Mouse (Mus musculus) stomach, embryonic 14.5 days (tissue): Measurements from ENCODE around the gene Gm29427. TPM values are rescaled to one million over a fixed set of nuclear protein-coding genes. Genes with fewer than 3 reads are reported as not detected.

ENCODE experiments used
- ATAC-seq: fragments of 200-750 bp; cut with Nextera tagmentation; 2 replicates; pipeline ENCODE4 v1.8.0; 2017; ENCODE audit warnings: low read depth, moderate TSS enrichment; ENCODE audit not compliant: insufficient number of reproducible peaks, insufficient read depth, low FRiP score
- H3K27ac ChIP-seq: fragments of 300-500 bp; sonication (generic); 2 replicates; pipeline ENCODE4 v1.5.1; 2014; ENCODE audit warnings: mild to moderate bottlenecking, low read length, moderate library complexity, mixed read lengths
- H3K27me3 ChIP-seq: fragments of 300-500 bp; sonication (generic); 2 replicates; pipeline ENCODE4 v1.6.1; 2014; ENCODE audit warnings: low read length, control low read depth, mixed read lengths; ENCODE audit not compliant: control insufficient read depth, insufficient read depth
- H3K36me3 ChIP-seq: fragments of 300-500 bp; sonication (generic); 2 replicates; pipeline ENCODE4 v1.6.1; 2014; ENCODE audit warnings: mild to moderate bottlenecking, control low read depth, low read length, moderate library complexity, mixed read lengths; ENCODE audit not compliant: control insufficient read depth, insufficient read depth
- H3K4me1 ChIP-seq: fragments of 300-500 bp; sonication (generic); 2 replicates; pipeline ENCODE4 v1.6.1; 2014; ENCODE audit warnings: low read length, control low read depth, mixed read lengths; ENCODE audit not compliant: control insufficient read depth, insufficient read depth
- H3K4me2 ChIP-seq: fragments of 300-500 bp; sonication (generic); replicated peaks from 2 replicates; pipeline ENCODE4 v1.6.1; 2014; ENCODE audit warnings: low read depth, low read length, control low read depth
- H3K4me3 ChIP-seq: fragments of 300-500 bp; sonication (generic); 2 replicates; pipeline ENCODE4 v1.5.1; 2014; ENCODE audit warnings: low read depth, low read length, control low read depth
- H3K9ac ChIP-seq: fragments of 300-500 bp; sonication (generic); replicated peaks from 2 replicates; pipeline ENCODE4 v1.6.1; 2014; ENCODE audit warnings: low read depth, mild to moderate bottlenecking, control low read depth, low read length, moderate library complexity, mixed read lengths
- H3K9me3 ChIP-seq: fragments of 300-500 bp; sonication (generic); 2 replicates; pipeline ENCODE4 v1.6.1; 2016; ENCODE audit warnings: low read depth, low read length, control low read depth; ENCODE audit not compliant: control insufficient read depth
- WGBS: fragments of 180-500 bp; shearing (Covaris S2); extraction: QIAGEN DNeasy Blood & Tissue Kit; methylation state at CpG from one replicate; pipeline ENCODE4 v1.1.7; 2014; 5-methylcytosine and 5-hydroxymethylcytosine counted together
- polyA plus RNA-seq: library from polyadenylated mRNA; unstranded; fragments of >200 nt; fragmentation: Nextera tagmentation; extraction: Ambion mirVana; gene quantifications from 2 replicates; pipeline ENCODE4 v1.2.1, GENCODE M21; 2014

Gene Gm29427
- polyA plus RNA-seq, 1 experiment from 2014 or later: not detected

DNA sequence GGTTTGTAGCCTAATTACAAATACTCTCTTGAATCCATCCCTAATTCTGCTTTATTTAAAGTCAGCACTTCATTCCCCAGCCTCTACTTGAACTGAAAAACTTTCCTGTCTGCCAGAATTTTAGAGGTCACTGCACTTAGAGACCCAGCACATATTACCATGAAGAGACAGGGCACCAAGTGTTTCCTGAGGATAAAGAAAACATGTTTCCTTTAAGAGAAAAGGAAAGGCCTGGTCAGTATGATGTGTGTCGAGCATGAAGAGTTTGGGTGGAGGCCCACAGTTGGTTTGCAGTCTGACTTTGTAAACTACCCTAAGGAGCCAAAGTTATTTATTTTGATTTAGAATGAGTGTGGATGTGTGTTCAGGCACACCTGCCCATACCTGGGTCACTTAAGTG lies 12.5 kb upstream of the Gm29427 start:
- H3K9me3 ChIP-seq: no peaks in the 10 kb centered on the region
- no peaks in the 10 kb centered on the region for H3K36me3 ChIP-seq
- H3K27me3 ChIP-seq: no peaks in the 10 kb centered on the region
- H3K9ac ChIP-seq: no peak overlapping the region
- WGBS: 64% methylated on average over 1 of the region's 1 CpGs
- ATAC-seq: no peak
- no peak overlapping the region for H3K4me3 ChIP-seq
- no peaks in the 10 kb centered on the region for H3K4me1 ChIP-seq
- no peak overlapping the region for H3K4me2 ChIP-seq
- H3K27ac ChIP-seq: no peak overlapping the region

DNA sequence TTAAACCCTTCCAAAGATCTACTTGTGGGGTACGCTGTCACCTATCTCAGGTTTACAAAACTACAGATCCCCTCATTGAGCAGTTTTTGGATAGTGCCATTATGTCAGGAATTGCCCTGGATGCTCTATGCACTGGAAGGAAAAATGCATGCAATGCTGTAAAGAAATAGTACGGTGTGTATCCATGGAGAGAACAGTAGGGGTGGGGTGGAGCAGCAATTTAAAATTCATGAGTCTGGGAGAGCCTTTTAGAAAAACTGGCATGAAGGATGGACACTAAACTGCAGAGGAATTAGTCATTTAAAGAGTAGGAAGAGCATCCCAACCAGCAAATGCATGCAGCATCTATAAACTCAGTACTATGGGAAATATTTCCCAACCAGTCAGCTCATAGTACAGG lies 10.8 kb upstream of the Gm29427 start:
- WGBS: 93% methylated on average over 2 of the region's 2 CpGs
- Histone ChIP-seq H3K4me1 (no peaks in the 10 kb centered on the region), H3K27ac (no peak overlapping the region), H3K9me3 (no peaks in the 10 kb centered on the region), H3K4me3 (no peak overlapping the region), H3K4me2 (no peak overlapping the region), H3K27me3 (no peaks in the 10 kb centered on the region), H3K36me3 (no peaks in the 10 kb centered on the region), H3K9ac (no peak overlapping the region)
- ATAC-seq: no peak

DNA sequence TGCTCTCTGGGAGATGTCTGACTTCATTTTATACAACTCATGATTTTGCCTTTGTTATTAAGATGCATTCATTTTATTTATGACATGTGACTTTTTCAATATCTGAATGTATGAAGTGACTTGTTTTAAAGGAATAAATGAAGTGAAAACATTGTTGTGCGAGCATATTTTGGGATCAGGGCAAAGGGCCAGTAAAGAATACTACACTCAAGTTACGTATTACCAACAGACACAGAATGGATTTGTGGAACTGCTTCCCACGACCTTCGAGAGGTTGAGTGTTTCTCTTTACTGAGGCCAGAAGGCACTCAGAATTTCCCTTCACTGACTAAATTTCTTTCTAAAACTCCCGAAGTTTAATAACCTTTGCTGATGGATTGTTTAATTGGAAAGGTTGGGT lies 8.6 kb upstream of the Gm29427 start:
- no peak overlapping the region for H3K4me3 ChIP-seq
- 89% methylated on average over 5 of the region's 5 CpGs for WGBS
- no peak for ATAC-seq
- no peak overlapping the region for H3K9ac ChIP-seq
- no peaks in the 10 kb centered on the region for H3K27me3 ChIP-seq
- H3K4me1 ChIP-seq: no peaks in the 10 kb centered on the region; the same call in 1 of the 2 replicates
- no peak overlapping the region for H3K27ac ChIP-seq
- no peak overlapping the region for H3K4me2 ChIP-seq
- no peaks in the 10 kb centered on the region for H3K36me3 ChIP-seq
- H3K9me3 ChIP-seq: no peaks in the 10 kb centered on the region

DNA sequence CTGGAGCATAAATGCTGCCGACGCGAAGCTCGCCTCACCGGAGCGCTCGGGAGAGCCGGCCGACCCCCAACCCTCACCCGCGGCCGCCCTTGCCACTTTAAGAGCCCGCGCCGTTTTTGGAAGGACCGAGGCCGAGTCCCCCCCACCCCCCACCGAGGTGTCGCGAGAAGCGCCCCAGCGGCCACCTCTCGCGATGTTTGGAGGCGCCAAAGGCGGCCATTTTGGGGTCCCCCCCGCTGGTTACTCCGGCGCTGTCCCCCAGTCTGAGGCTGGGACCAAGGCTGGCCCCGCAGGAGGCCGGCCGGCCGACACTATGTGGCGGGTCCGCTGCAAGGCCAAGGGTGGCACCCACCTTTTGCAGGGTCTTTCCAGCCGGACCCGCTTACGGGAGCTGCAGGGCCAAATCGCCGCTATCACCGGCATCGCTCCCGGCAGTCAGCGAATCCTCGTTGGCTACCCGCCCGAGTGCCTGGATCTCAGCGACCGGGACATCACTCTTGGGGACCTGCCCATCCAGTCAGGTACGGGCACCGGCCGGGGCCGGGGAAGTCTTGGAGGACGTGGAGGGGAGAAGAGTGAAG lies 1.8 kb upstream of the Gm29427 start, which contains the start of gene Yod1:
Yod1 (plus strand) TSS at position 37 of the 581 bp plus-strand sequence.
- Histone ChIP-seq H3K9me3 (no peaks in the 10 kb centered on the region), H3K4me2 (peak within 1 kb of the TSS; percentile 99), H3K36me3 (no peaks in the 10 kb centered on the region), H3K27ac (peak within 1 kb of the TSS; percentile 74), H3K27me3 (no peaks in the 10 kb centered on the region), H3K4me3 (peak within 1 kb of the TSS; percentile 68), H3K4me1 (peaks cover 8% of the 10 kb centered on the region; the same call in 1 of the 2 replicates), H3K9ac (peak within 1 kb of the TSS; percentile 70)
- WGBS: under 1% methylated on average over 54 of the region's 54 CpGs
- peak; percentile 76 for ATAC-seq

DNA sequence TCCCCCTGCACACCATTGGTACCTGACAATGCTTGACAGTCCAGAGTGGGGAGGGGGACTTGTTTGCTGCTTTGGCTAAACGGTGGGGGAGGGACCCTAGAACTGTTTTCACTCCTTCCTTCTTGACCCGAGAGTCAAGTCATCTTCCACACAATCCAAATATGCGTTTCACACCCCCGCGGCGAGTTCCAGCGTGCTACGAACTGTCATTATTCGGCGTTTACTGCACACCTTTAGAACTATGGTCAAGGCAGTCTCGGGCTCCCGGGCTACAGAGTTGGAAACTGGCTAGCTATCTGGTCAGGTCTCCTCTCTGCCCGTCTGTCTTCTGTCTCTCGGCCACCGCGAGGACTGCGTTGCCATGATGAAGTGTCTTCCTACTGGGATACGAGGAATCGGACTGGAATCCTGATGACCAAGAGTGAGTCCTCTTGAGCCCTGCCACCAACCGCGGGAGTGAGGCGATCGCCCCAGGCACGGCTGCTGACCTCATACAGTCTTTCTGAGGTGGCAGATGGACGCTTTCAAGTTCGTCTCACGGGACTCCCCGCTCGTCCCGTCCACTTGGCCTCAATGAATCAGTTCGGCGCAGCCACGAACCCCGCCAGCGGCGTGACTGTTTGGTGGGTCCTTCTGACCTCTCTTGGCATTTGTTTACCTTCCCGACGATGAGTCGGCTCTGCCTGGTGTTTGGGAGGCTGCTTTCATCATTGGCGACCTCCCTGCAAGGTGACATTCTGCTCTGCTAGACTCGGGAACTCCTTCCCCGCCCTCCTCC lies 1.1 kb upstream of the Gm29427 start:
- peaks cover 8% of the 10 kb centered on the region; the same call in 1 of the 2 replicates for H3K4me1 ChIP-seq
- H3K36me3 ChIP-seq: no peaks in the 10 kb centered on the region
- H3K4me2 ChIP-seq: peak overlapping the region; percentile 99
- H3K9ac ChIP-seq: peak overlapping the region; percentile 70
- WGBS: under 1% methylated on average over 42 of the region's 42 CpGs
- ATAC-seq: peak; percentile 7; the same call in 1 of the 2 replicates
- H3K27ac ChIP-seq: peak overlapping the region; percentile 74; the same call in 1 of the 2 replicates
- peak overlapping the region; percentile 68 for H3K4me3 ChIP-seq
- H3K27me3 ChIP-seq: no peaks in the 10 kb centered on the region
- H3K9me3 ChIP-seq: no peaks in the 10 kb centered on the region

DNA sequence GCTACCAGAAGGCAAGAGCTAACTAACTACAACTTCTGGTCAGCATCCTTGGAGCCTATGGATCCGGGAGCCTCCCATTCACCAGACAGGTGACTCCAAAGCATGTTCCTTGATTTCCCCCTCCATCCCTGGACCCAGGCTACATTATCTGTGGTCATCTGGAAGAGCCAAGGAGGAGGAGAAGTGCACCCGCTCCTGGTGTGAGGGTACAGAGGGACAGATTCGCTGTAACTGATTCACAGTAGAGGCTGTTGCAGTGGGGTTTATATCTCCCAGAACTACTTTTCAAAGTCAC lies 566 bp upstream of the Gm29427 start:
- ATAC-seq: peak; percentile 4; the same call in 1 of the 2 replicates
- Histone ChIP-seq H3K4me3 (peak overlapping the region; percentile 68), H3K27me3 (no peaks in the 10 kb centered on the region), H3K27ac (peak overlapping the region; percentile 74; the same call in 1 of the 2 replicates), H3K36me3 (no peaks in the 10 kb centered on the region), H3K9ac (peak overlapping the region; percentile 70), H3K4me2 (peak overlapping the region; percentile 99), H3K9me3 (no peaks in the 10 kb centered on the region), H3K4me1 (peaks cover 8% of the 10 kb centered on the region; the same call in 1 of the 2 replicates)
- WGBS: 0% methylated on average over 3 of the region's 3 CpGs

DNA sequence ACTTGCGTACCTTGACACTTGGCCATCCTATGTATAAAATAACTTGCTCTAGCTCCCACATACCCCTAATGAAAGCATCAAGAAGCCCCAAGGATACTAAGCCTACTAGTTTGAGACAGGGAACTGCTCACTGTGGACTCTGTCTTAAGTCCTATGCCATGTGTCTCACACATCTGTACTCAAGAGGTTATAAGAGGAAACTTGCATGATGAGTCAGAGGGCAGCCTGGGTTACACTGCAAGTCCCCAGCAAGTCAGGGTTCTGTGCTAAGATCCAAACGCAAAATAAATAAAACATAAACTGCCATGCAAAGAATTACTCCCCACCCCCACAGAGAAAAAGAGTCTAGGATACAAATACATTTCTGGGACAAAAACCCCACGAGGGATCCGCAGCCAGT lies 1.6 kb downstream of the Gm29427 start:
- no peak overlapping the region for H3K4me3 ChIP-seq
- H3K4me1 ChIP-seq: peaks cover 8% of the 10 kb centered on the region; the same call in 1 of the 2 replicates
- no peak overlapping the region for H3K9ac ChIP-seq
- H3K27me3 ChIP-seq: no peaks in the 10 kb centered on the region
- WGBS: 84% methylated on average over 4 of the region's 4 CpGs
- no peak overlapping the region for H3K4me2 ChIP-seq
- H3K36me3 ChIP-seq: no peaks in the 10 kb centered on the region
- no peak overlapping the region for H3K27ac ChIP-seq
- no peak for ATAC-seq
- H3K9me3 ChIP-seq: no peaks in the 10 kb centered on the region

DNA sequence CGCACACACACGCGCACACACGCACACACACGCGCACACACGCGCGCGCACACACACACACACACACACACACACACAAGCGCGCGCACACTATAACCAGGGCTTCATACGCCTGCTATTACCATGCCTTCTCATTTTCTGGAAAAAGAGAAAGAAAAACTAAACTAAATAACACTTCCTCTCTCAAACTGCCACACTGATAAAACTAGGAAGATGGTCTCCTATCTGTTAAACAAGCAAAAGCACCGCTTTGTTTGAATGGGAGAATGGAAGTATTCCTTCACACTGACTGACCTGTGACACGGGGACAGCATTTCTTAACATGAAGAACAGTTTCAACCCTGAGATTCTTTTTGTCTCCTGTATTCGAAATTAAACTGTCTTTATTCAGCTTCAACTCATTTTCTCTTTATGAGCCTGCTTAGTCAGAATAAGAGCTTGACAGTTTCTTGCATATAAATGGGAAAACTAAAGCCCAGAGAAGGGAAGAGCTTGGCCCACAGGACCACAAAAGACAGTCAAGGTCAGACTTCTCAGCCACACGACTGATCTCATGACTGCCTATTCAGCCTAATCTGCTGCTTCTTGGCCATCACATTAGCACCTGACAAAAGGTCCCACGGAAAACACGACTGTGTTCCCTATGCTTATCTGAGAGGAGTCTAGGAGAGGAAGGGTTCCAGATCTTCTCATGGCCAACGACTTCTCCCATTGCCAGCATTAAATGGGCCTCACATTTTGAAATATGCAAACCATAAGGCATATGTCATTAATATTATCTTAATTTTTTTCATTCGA lies 5.1 kb downstream of the Gm29427 start:
- H3K9ac ChIP-seq: no peak overlapping the region
- no peak overlapping the region for H3K4me3 ChIP-seq
- WGBS: 91% methylated on average over 22 of the region's 22 CpGs
- no peak overlapping the region for H3K4me2 ChIP-seq
- H3K27ac ChIP-seq: no peak overlapping the region
- H3K9me3 ChIP-seq: no peaks in the 10 kb centered on the region
- H3K36me3 ChIP-seq: peaks cover 15% of the 10 kb centered on the region; the same call in 1 of the 2 replicates
- ATAC-seq: no peak
- no peaks in the 10 kb centered on the region for H3K27me3 ChIP-seq
- H3K4me1 ChIP-seq: no peaks in the 10 kb centered on the region
